Mouse (Mus musculus) embryonic facial prominence, embryonic 15.5 days (tissue): ENCODE measurements around the gene Tmem273. TPM values are rescaled to one million over a fixed set of nuclear protein-coding genes. Genes with fewer than 3 reads are reported as not detected.

Experiments used
- ATAC-seq: fragments of 200-750 bp; cut with Nextera tagmentation; 2 replicates; pipeline ENCODE4 v1.8.0; 2017; ENCODE audit warnings: low read depth, moderate TSS enrichment; ENCODE audit not compliant: insufficient number of reproducible peaks, low FRiP score, low TSS enrichment
- H3K27ac ChIP-seq: fragments of 300-500 bp; sonication (generic); replicated peaks from 2 replicates; pipeline ENCODE4 v1.5.1; 2015; ENCODE audit warnings: mild to moderate bottlenecking, inconsistent platforms
- H3K27me3 ChIP-seq: fragments of 300-500 bp; sonication (generic); 2 replicates; pipeline ENCODE4 v1.6.1; 2015; ENCODE audit warnings: inconsistent platforms
- H3K36me3 ChIP-seq: fragments of 300-500 bp; sonication (generic); 2 replicates; pipeline ENCODE4 v1.6.1; 2015; ENCODE audit warnings: mild to moderate bottlenecking, inconsistent platforms
- H3K4me1 ChIP-seq: fragments of 300-500 bp; sonication (generic); 2 replicates; pipeline ENCODE4 v1.6.1; 2015; ENCODE audit warnings: inconsistent platforms
- H3K4me2 ChIP-seq: fragments of 300-500 bp; sonication (generic); replicated peaks from 2 replicates; pipeline ENCODE4 v1.6.1; 2015; ENCODE audit warnings: mild to moderate bottlenecking, inconsistent platforms
- H3K4me3 ChIP-seq: fragments of 300-500 bp; sonication (generic); replicated peaks from 2 replicates; pipeline ENCODE4 v1.5.1; 2015; ENCODE audit warnings: mild to moderate bottlenecking, inconsistent platforms
- H3K9ac ChIP-seq: fragments of 300-500 bp; sonication (generic); 2 replicates; pipeline ENCODE4 v1.6.1; 2015; ENCODE audit warnings: inconsistent platforms
- H3K9me3 ChIP-seq: fragments of 300-500 bp; sonication (generic); replicated peaks from 2 replicates; pipeline ENCODE4 v1.6.1; 2016; ENCODE audit warnings: inconsistent platforms
- WGBS: fragments of 180-500 bp; shearing (Covaris S2); methylation state at CpG from one replicate; pipeline ENCODE4 v1.1.7; 2015; 5-methylcytosine and 5-hydroxymethylcytosine counted together
- polyA plus RNA-seq: library from polyadenylated mRNA; unstranded; fragments of >200 nt; fragmentation: Nextera tagmentation; extraction: Ambion mirVana; gene quantifications from 2 replicates; pipeline ENCODE4 v1.2.1, GENCODE M21; 2015

The Tmem273 gene
- polyA plus RNA-seq, 1 experiment from 2014 or later, result 0.60 TPM

DNA sequence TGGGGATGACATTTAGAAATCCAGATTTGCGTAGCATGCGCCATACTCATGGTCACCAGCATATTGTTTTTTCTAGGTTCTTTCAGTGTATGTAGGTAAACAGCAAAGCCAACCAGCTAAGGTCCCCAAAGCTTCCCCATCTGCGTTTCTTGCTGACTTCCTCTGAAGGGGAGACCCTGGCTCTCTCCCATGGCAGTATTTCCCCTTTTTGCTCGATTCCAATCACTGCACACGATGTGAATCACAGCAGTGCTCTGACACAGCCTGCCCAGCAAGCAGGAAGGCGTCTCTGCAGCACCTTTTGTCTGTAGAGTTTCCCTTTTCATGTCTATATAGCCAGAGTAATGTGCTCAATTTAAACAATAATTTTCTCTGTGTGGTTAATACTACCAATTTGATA, 26.7 kb downstream of the Tmem273 start:
- Histone ChIP-seq H3K4me1 (peaks cover 5% of the 10 kb centered on the region; the same call in 1 of the 2 replicates), H3K4me3 (no peak overlapping the region), H3K36me3 (no peaks in the 10 kb centered on the region), H3K27me3 (no peaks in the 10 kb centered on the region), H3K4me2 (no peak overlapping the region), H3K27ac (no peak overlapping the region), H3K9me3 (no peaks in the 10 kb centered on the region), H3K9ac (no peak overlapping the region)
- 75% methylated on average over 6 of the region's 6 CpGs for WGBS
- ATAC-seq, result no peak

DNA sequence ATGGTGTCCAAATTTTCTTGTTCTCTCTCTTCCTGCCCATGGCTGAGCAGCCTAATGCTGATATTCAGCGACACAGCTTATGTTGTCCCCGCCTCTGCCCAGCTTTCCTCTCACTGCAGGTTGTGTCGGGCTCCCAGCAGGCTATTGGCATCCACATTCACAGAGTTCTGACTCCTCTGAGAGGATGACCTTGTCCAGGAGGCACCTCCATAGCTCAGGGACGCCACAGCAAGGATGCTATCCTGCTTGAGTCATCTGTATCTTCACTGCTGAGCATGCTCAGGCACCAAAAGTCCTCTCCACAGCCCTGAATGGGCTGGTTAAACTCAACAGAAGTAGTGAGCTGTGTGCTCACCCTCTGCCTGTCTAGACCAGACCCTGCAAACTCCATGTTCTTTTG, 29.2 kb downstream of the Tmem273 start:
- Histone ChIP-seq H3K9ac (no peak overlapping the region), H3K4me2 (no peak overlapping the region), H3K27me3 (no peaks in the 10 kb centered on the region), H3K9me3 (no peaks in the 10 kb centered on the region), H3K4me3 (no peak overlapping the region), H3K4me1 (peaks cover 14% of the 10 kb centered on the region), H3K27ac (no peak overlapping the region), H3K36me3 (no peaks in the 10 kb centered on the region)
- WGBS, result 63% methylated on average over 4 of the region's 4 CpGs
- ATAC-seq, result no peak

DNA sequence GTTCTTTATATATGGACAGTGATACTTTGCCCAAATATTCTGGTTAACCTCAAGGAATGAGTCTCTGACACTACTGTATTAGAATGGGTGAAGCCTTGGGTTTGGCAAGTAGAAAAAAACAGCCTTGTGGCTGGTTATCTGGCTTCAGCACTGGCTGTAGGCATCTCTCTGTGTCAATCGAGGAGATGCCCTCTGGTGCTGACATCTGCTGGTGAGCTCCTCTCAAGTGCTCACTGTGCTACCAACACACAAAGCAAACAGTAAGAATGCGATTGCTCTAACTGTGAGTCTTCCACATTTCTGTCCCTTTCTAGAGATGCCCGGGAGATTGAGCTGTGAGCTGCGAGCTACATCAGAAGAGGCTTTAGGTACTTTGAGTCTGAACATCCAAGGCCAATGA, 30.8 kb downstream of the Tmem273 start:
- no peak overlapping the region for H3K27ac ChIP-seq
- H3K4me1 ChIP-seq, result peaks cover 14% of the 10 kb centered on the region
- H3K9ac ChIP-seq, result no peak overlapping the region
- no peak for ATAC-seq
- H3K36me3 ChIP-seq, result no peaks in the 10 kb centered on the region
- H3K4me3 ChIP-seq, result no peak overlapping the region
- 70% methylated on average over 4 of the region's 4 CpGs for WGBS
- no peaks in the 10 kb centered on the region for H3K27me3 ChIP-seq
- no peak overlapping the region for H3K4me2 ChIP-seq
- H3K9me3 ChIP-seq, result no peaks in the 10 kb centered on the region

DNA sequence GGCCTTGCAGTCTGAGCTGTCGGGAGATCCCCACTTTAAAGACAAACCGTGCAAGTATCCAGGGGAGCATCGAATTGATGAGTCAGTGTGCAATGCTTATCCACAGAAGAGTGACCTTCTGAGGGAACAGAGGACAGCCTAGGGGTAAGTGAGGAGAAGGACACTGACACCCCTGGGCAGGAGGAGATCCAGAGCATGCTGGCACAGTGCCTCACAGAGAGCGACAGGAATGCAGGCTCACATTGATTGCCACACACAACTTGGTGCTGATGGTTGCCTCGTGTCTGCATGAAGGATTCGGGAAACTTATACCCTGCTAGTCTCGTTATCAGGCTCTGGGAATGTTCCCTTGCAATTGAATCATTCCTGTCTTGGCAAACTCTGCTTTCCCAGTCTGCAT, 31.5 kb downstream of the Tmem273 start:
- WGBS, result 50% methylated on average over 7 of the region's 7 CpGs
- Histone ChIP-seq H3K27me3 (no peaks in the 10 kb centered on the region), H3K9me3 (no peaks in the 10 kb centered on the region), H3K27ac (no peak overlapping the region), H3K4me2 (no peak overlapping the region), H3K4me3 (no peak overlapping the region), H3K4me1 (peaks cover 14% of the 10 kb centered on the region), H3K9ac (no peak overlapping the region), H3K36me3 (no peaks in the 10 kb centered on the region)
- no peak for ATAC-seq

DNA sequence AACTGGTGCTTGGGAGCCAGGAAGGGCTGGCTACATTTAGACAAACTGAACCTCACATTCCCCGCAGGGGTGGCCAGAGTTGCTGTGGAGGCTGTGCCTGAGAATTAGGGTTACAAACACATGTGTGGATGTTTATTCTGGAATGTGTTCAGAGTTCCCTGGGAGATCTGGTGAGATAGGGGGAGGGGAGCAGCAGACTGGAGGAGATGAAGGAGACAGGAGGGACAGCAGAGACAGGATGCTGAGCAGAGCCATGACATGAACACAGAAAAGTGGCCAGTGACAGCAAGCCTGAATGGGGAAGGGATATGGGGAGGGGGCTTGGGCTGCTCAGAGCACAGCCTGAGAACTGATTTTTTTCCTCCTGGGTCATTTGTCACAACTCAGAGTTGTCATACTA, 33.5 kb downstream of the Tmem273 start:
- ATAC-seq, result no peak
- no peak overlapping the region for H3K9ac ChIP-seq
- no peaks in the 10 kb centered on the region for H3K36me3 ChIP-seq
- no peak overlapping the region for H3K4me3 ChIP-seq
- no peaks in the 10 kb centered on the region for H3K9me3 ChIP-seq
- H3K4me1 ChIP-seq, result peaks cover 19% of the 10 kb centered on the region
- WGBS, result 33% methylated on average over 1 of the region's 1 CpGs
- H3K4me2 ChIP-seq, result no peak overlapping the region
- H3K27ac ChIP-seq, result no peak overlapping the region
- no peaks in the 10 kb centered on the region for H3K27me3 ChIP-seq

DNA sequence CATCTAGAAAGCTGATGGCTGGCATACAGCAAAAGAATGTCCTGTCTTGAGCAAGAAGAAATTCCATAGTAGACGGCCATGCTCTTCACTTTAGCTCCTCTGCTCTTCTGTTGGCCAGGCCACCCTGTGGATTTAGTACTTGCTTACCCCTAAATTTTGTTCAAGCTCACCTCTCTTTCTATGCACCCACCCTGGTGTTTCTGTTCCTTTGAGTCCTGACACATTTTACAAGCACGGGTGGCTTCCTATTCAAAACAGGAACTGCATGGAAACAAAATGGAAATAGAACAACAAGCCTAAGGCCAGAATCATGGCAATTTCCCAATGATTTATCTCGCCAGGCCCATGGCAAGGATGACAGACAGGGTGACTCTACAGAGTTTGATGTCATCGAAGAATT, 37.0 kb downstream of the Tmem273 start:
- Histone ChIP-seq H3K36me3 (no peaks in the 10 kb centered on the region), H3K4me1 (peaks cover 43% of the 10 kb centered on the region), H3K27me3 (no peaks in the 10 kb centered on the region), H3K4me3 (no peak overlapping the region), H3K9ac (no peak overlapping the region), H3K27ac (no peak overlapping the region), H3K9me3 (no peaks in the 10 kb centered on the region), H3K4me2 (no peak overlapping the region)
- whole genome bisulfite sequencing, result 75% methylated on average over 4 of the region's 4 CpGs
- no peak for ATAC-seq

DNA sequence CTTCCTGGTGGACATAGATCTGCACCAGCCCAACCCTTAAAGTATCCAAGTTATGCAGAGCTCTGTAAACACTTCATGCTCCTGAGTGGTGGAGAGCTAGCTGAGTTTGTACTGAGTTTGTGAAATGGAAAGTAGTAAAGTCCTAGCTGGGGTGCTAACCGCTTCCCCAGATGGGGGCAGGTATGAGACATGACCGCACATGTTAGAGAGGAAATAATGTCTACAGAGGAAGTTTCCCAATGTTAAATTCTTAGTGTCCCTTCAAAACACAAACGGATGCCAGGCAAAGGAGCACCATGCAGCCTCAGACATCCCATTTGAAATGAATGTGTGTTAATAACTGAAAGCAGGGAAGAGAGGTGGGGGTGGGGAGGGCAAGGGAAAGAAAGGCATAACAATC, 38.1 kb downstream of the Tmem273 start:
- H3K27ac ChIP-seq, result 0 out of 2 replicates have a peak overlapping the region, but pooled peaks have one; percentile 17

DNA sequence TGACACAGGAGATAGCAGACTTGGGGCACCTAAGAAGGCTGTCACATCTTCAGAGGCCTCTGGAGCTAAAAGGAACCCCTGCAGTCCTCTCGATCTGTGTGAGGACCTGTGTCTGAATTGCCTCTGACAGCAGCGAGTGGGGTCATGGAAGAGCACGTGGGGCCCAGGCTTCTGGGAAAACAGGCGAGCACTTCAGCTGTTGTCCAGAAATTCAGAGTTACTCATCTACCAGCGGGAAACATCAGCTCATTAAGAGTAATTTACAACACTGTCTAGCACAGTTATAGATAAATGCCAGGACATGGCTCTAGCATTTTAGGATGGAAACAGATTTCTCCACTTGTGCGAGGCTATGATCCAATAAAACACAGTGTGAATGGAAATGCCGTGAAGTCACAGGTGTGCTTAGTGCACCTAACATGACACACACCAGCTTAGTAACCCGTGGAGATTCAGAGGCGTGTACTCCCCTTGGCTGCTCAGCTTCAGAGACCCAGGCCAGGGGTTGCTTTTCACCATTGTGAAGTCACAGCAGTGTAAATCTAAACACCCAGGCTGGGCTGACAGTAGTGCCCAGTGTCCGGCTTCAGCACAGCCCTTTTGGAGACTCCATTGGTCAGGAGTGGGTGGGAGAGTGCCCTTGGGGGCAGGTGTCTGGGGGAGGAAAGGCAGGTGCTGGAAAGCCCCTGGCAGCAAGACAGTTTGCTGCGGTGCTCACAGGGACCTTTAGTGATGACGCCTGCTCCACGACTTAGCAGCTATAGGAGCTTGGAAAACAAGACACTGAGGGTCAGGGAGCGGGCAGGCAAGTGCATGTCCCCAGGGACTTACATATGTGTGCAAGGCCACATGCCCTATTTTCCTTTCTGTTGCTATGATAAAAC, 38.7 kb downstream of the Tmem273 start:
- H3K27ac ChIP-seq, result peak overlapping the region; percentile 68; the same call in 1 of the 2 replicates
- no peak for ATAC-seq
- WGBS, result 46% methylated on average over 14 of the region's 14 CpGs

More for the DNA sequence above, 38.1 kb downstream of the Tmem273 start:
- no peaks in the 10 kb centered on the region for H3K36me3 ChIP-seq
- H3K9me3 ChIP-seq, result no peaks in the 10 kb centered on the region
- peaks cover 50% of the 10 kb centered on the region for H3K4me1 ChIP-seq
- no peak overlapping the region for H3K4me2 ChIP-seq
- ATAC-seq, result no peak
- H3K9ac ChIP-seq, result no peak overlapping the region
- no peaks in the 10 kb centered on the region for H3K27me3 ChIP-seq
- H3K4me3 ChIP-seq, result no peak overlapping the region
- WGBS, result 69% methylated on average over 3 of the region's 3 CpGs

DNA sequence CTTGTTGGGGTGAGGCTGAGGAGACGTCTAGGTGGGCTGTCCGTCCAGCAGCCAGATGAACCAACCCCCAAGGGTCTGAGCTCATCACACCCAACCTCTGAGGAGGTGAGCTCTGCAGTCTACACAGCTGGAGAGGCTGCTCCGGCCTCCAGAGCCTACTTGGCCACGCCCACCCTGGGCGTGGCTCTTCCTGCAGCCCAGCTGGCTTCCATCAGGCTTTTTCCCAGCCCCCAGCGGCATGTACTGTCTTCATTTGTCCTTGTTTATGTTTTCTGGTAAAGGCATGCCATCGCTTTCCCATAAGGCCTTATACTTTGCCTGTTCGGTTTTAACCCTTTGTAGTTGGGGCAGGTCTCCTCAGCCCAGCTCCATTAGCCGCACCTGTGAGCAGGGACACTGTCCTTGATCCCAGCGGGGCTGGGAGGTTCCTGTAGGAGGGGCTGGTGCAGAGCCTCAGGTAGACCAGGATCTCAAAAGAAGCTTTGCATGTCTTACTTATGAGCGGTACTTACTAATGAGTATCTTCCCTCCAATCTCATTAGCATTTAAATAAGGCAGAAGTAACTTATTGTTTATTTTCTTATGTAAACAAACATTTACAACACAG, 39.8 kb downstream of the Tmem273 start:
- H3K27ac ChIP-seq, result peak overlapping the region; percentile 68; the same call in 1 of the 2 replicates
- H3K36me3 ChIP-seq, result no peaks in the 10 kb centered on the region
- peak; percentile 84 for ATAC-seq
- 2% methylated on average over 11 of the region's 11 CpGs for WGBS
- peak overlapping the region; percentile 33 for H3K4me2 ChIP-seq
- no peak overlapping the region for H3K9ac ChIP-seq
- no peaks in the 10 kb centered on the region for H3K27me3 ChIP-seq
- H3K4me1 ChIP-seq, result peaks cover 43% of the 10 kb centered on the region
- no peak overlapping the region for H3K4me3 ChIP-seq
- no peaks in the 10 kb centered on the region for H3K9me3 ChIP-seq

More for the DNA sequence above, 38.7 kb downstream of the Tmem273 start:
- no peak overlapping the region for H3K4me2 ChIP-seq
- peaks cover 44% of the 10 kb centered on the region for H3K4me1 ChIP-seq
- no peaks in the 10 kb centered on the region for H3K27me3 ChIP-seq
- no peak overlapping the region for H3K4me3 ChIP-seq
- no peaks in the 10 kb centered on the region for H3K36me3 ChIP-seq
- H3K9me3 ChIP-seq, result no peaks in the 10 kb centered on the region
- H3K9ac ChIP-seq, result no peak overlapping the region

DNA sequence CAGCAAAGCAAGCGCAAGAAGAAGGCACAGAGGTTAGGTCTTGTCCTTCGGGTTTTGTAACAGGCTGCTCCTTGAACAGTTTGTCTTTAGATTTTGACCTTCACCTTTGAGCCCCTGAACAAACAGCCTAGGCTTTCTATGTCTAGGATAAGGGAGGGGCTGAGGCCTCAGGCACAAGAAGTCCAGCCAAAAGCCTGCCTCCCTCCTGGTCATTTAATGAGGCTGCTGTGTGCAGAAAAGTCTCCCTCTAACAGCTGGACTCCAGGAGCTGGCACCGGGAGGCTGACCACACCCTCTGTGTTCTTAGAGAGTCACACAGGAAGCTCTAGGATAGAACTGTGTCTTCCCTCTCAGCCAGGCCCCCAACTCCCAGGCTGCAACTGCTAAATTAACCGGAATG, 41.4 kb downstream of the Tmem273 start:
- Histone ChIP-seq H3K27me3 (no peaks in the 10 kb centered on the region), H3K4me3 (no peak overlapping the region), H3K9ac (no peak overlapping the region), H3K27ac (peak overlapping the region; percentile 85; the same call in 1 of the 2 replicates), H3K36me3 (no peaks in the 10 kb centered on the region), H3K4me2 (no peak overlapping the region), H3K9me3 (no peaks in the 10 kb centered on the region), H3K4me1 (peaks cover 43% of the 10 kb centered on the region)
- ATAC-seq, result no peak
- 49% methylated on average over 4 of the region's 4 CpGs for WGBS

DNA sequence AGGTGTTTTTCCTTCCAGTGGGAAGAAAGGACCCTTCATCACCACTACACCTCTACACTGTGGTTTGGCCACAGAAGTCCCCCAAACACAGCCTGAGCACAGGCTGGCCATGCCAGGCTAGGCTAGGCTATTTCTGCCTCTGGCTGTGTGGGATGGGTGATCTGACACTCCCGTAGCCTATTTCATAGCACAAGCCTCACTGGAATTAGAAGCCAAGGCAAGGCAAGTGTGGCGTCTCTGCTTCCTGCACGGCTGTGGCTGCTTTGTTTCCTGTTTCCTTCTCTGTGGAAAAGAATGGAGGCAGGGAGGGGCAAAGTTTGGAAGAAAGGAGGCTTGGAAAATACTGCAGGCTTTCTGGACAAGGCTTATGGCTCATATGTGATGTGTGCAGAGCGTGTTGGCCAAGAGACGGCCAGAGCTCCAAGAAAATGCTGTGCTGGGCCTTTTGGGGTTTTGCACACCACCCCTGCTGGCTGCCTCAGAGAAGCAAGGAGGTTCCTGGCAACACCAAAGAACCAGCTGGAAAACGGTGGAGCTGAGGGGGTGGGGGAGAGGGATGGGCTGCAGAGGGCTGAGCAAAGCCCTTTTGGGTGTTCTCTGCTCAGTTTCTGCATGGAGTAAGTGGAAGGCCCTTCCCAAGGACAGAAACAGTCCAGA, 42.4 kb downstream of the Tmem273 start:
- ATAC-seq, result peak; percentile 45; the same call in 1 of the 2 replicates
- no peak overlapping the region for H3K4me3 ChIP-seq
- no peak overlapping the region for H3K4me2 ChIP-seq
- 32% methylated on average over 6 of the region's 6 CpGs for WGBS
- no peaks in the 10 kb centered on the region for H3K36me3 ChIP-seq
- peak overlapping the region; percentile 85 for H3K27ac ChIP-seq
- no peak overlapping the region for H3K9ac ChIP-seq
- peaks cover 43% of the 10 kb centered on the region for H3K4me1 ChIP-seq
- no peaks in the 10 kb centered on the region for H3K9me3 ChIP-seq
- H3K27me3 ChIP-seq, result no peaks in the 10 kb centered on the region
